Mouse (Mus musculus): ENCODE data around the gene Hccs. TPM values are rescaled to one million over a fixed set of nuclear protein-coding genes. Genes with fewer than 3 reads are reported as not detected.
A peak's percentile ranks its signal among the peaks of the same experiment; 100 is the strongest.
"Not testable (repeated sequence)": the region's sequence is repeated elsewhere in the genome, so short reads cannot be mapped to it uniquely, and the experiment has no call there.

Gene Hccs
- polyA plus RNA-seq, 1 experiment: 8.5 TPM

DNA sequence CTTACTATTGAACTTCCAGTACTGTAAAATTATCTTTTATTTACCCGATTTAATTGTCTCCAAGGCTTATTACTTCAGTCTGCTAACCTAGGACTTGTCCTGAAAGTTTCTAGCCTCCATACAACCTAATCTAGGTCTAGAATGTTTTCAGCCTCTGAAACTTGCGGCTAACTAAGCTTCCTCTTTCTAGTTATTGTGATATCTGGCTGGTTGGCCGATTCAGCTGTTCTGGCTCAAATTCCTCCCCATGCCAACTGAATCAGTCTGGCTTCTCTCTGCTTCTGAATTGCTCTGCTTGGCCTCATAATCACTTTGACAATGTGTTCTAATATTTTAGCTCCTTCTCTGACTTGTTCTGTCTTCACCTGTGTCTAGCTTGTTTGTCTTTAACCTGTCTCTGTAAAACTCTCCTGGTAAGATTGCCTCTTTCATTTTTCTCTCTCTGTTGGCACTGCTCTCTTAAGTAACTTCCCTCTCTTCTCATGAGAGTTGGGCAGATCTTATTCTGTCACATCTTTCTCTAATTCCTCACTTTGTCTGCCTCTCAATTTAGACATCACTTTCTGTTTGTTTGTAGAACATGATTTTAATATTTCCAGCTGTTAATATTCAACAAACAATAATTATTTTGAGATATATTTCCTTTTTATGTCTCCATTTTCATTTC is 5.9 kb upstream of the Hccs start:
- H3K4me2 ChIP-seq (ENCODE audit: low read depth): no peak overlapping the region
- H3K4me3 ChIP-seq: no peak overlapping the region
- H3K79me2 ChIP-seq (ENCODE audit: control insufficient read depth, insufficient read depth): no peaks in the 10 kb centered on the region
- H3K36me3 ChIP-seq (ENCODE audit: control insufficient read depth, insufficient read depth): no peaks in the 10 kb centered on the region
- H3K27me3 ChIP-seq (ENCODE audit: control insufficient read depth, insufficient read depth, insufficient read length): no peaks in the 10 kb centered on the region
- TF ChIP-seq POLR2A (IDR thresholded peaks at IDR 0.05; ENCODE audit: insufficient read length, low read depth): no peak
- TF ChIP-seq TCF12 (IDR thresholded peaks at IDR 0.05; ENCODE audit: insufficient read depth, poor library complexity, severe bottlenecking): no peak
- TF ChIP-seq E2F4 (IDR thresholded peaks at IDR 0.05; ENCODE audit: insufficient read depth): no peak
- no peak for TF ChIP-seq CEBPB (IDR thresholded peaks at IDR 0.05; ENCODE audit: insufficient read depth, poor library complexity, severe bottlenecking)
- no peak for TF ChIP-seq USF1 (IDR thresholded peaks at IDR 0.05; ENCODE audit: low read depth)
- no peak for TF ChIP-seq MAX (IDR thresholded peaks at IDR 0.05; ENCODE audit: low read depth)
- no peak overlapping the region for H3ac ChIP-seq (ENCODE audit: control insufficient read depth, insufficient read length)

DNA sequence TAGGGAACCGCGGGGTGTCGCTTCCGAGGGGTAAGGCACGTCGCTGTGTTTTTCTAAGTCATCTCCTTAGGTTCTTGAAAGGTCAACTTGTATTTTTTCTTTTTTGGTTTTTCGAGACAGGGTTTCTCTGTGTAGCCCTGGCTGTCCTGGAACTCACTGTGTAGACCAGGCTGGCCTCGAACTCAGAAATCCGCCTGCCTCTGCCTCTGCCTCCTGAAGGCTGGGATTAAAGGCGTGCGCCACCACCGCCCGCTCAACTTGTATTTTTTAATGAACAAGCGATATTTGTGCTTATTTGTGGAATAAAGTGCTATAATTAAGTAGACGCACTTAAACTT is 465 bp upstream of the Hccs start:
- H3K36me3 ChIP-seq (ENCODE audit: control insufficient read depth, insufficient read depth); H3K79me2 ChIP-seq (ENCODE audit: control insufficient read depth, insufficient read depth); H3K27me3 ChIP-seq (ENCODE audit: control insufficient read depth, insufficient read depth, insufficient read length): not testable (repeated sequence)
- H3ac ChIP-seq (ENCODE audit: control insufficient read depth, insufficient read length): peak overlapping the region; percentile 49
- peak overlapping the region; percentile 40 for H3K4me3 ChIP-seq
- H3K4me2 ChIP-seq (ENCODE audit: low read depth): peak overlapping the region; percentile 48

DNA sequence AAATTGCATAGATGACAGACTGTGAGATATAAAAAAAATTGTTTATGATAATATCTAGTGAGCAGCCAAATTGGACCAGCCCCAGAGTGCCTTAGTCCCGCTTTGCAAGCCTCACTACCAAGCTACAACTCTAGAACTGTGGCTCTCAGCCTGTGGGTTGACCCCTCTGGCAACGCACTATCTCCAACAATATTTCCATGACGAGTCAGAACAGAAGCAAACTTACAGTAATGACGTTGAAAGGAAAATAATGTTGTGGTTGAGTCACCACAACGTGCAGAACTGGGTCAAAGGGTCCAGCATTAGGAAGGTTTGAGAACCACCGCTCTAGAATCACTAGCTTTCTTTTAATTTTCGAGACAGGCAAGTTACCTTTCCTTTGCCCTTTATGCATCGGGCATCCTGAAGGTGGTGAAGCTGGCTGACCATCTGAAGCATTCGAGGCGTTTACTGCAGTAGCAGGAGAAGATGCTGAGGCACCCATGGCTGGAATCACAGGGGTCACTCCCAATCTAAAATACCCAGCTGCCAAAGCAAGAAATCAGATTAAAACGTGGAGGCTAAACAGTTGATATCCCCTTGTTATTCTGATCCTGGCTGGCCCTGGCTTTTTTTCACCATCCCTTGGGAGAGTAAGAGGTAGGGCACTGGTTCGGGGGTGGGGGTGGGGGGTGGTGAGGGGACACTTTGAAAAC is 959 bp downstream of the Hccs start:
- Histone ChIP-seq H3K4me2 (ENCODE audit: low read depth) (peak overlapping the region; percentile 75), H3K36me3 (ENCODE audit: control insufficient read depth, insufficient read depth) (peaks cover 12% of the 10 kb centered on the region), H3K27me3 (ENCODE audit: control insufficient read depth, insufficient read depth, insufficient read length) (no peaks in the 10 kb centered on the region), H3K79me2 (ENCODE audit: control insufficient read depth, insufficient read depth) (no peaks in the 10 kb centered on the region), H3K4me3 (peak overlapping the region; percentile 40), H3ac (ENCODE audit: control insufficient read depth, insufficient read length) (peak overlapping the region; percentile 49)
- TF ChIP-seq POLR2AphosphoS2 (IDR thresholded peaks at IDR 0.05; ENCODE audit: insufficient read length, low read depth) (no peak), MYOD1 (IDR thresholded peaks at IDR 0.05; ENCODE audit: control insufficient read depth in 1 of 3, insufficient read length in 2 of 3, low read depth in 2 of 3) (no peak), MYOG (IDR thresholded peaks at IDR 0.05; ENCODE audit: control insufficient read depth in 1 of 3, insufficient read depth in 1 of 3, insufficient read length in 2 of 3, low read depth in 2 of 3) (no peak), MAX (IDR thresholded peaks at IDR 0.05; ENCODE audit: low read depth) (no peak), TCF12 (IDR thresholded peaks at IDR 0.05; ENCODE audit: insufficient read depth, poor library complexity, severe bottlenecking) (no peak), REST (IDR thresholded peaks at IDR 0.05; ENCODE audit: insufficient read depth, insufficient read length) (no peak), TCF3 (IDR thresholded peaks at IDR 0.05; ENCODE audit: insufficient read length, low read depth) (no peak), POLR2A (IDR thresholded peaks at IDR 0.05; ENCODE audit: insufficient read length, low read depth) (no peak), USF1 (IDR thresholded peaks at IDR 0.05; ENCODE audit: low read depth) (no peak), SRF (IDR thresholded peaks at IDR 0.05; ENCODE audit: control insufficient read depth, insufficient read length, low read depth) (no peak), E2F4 (IDR thresholded peaks at IDR 0.05; ENCODE audit: insufficient read depth) (no peak), CEBPB (IDR thresholded peaks at IDR 0.05; ENCODE audit: insufficient read depth, poor library complexity, severe bottlenecking) (no peak)

DNA sequence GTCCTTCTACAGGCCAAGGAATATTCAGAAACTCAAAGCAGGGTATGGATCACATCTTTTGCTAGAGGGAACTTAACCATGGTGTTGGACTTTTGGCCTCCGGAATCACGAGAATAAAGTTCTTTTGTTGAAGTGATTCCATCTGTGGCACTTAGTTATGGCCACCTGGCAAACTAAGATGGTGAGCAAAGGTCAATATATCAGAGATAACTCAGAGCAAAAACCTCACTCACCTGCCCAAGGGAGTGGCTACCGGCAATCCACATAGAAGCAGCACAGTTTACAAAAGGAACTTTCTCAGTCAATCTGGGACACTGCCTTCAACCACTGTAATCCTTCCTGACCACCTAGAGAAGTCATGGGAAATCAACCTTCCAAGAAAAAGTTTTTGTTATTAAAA is 11.6 kb downstream of the Hccs start:
- Histone ChIP-seq H3K27me3 (ENCODE audit: control insufficient read depth, insufficient read depth, insufficient read length) (no peaks in the 10 kb centered on the region), H3K36me3 (ENCODE audit: control insufficient read depth, insufficient read depth) (no peaks in the 10 kb centered on the region), H3K4me3 (no peak overlapping the region), H3ac (ENCODE audit: control insufficient read depth, insufficient read length) (no peak overlapping the region), H3K79me2 (ENCODE audit: control insufficient read depth, insufficient read depth) (no peaks in the 10 kb centered on the region), H3K4me2 (ENCODE audit: low read depth) (no peak overlapping the region)
- TF ChIP-seq POLR2A (IDR thresholded peaks at IDR 0.05; ENCODE audit: insufficient read length, low read depth) (no peak), MYOG (IDR thresholded peaks at IDR 0.05; ENCODE audit: control insufficient read depth in 1 of 3, insufficient read depth in 1 of 3, insufficient read length in 2 of 3, low read depth in 2 of 3) (no peak), MYOD1 (IDR thresholded peaks at IDR 0.05; ENCODE audit: control insufficient read depth in 1 of 3, insufficient read length in 2 of 3, low read depth in 2 of 3) (no peak), E2F4 (IDR thresholded peaks at IDR 0.05; ENCODE audit: insufficient read depth) (no peak), TCF12 (IDR thresholded peaks at IDR 0.05; ENCODE audit: insufficient read depth, poor library complexity, severe bottlenecking) (no peak), SRF (IDR thresholded peaks at IDR 0.05; ENCODE audit: control insufficient read depth, insufficient read length, low read depth) (no peak), MAX (IDR thresholded peaks at IDR 0.05; ENCODE audit: low read depth) (no peak), TCF3 (IDR thresholded peaks at IDR 0.05; ENCODE audit: insufficient read length, low read depth) (no peak), REST (IDR thresholded peaks at IDR 0.05; ENCODE audit: insufficient read depth, insufficient read length) (no peak), USF1 (IDR thresholded peaks at IDR 0.05; ENCODE audit: low read depth) (no peak), POLR2AphosphoS2 (IDR thresholded peaks at IDR 0.05; ENCODE audit: insufficient read length, low read depth) (no peak), CEBPB (IDR thresholded peaks at IDR 0.05; ENCODE audit: insufficient read depth, poor library complexity, severe bottlenecking) (no peak)

DNA sequence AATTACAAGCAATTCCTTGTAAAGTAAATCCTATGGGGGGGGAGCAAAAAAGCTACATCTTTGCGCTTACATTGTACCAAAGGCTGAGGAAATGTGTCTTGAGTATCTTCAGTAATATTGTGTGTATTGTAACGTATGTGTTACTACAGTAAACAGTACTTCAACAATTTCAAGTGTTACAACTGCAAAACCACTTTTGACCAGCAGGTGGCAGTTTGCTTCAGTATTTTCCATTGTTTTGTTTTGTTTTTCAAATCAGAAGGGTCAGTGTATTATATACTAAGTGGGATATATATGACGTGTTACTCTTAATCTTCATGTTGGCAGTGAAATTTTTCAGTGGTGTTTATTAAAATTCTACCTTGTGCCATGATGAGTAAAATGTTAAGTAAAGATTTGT is 16.2 kb downstream of the Hccs start:
- no peak overlapping the region for H3K4me3 ChIP-seq
- no peaks in the 10 kb centered on the region for H3K79me2 ChIP-seq (ENCODE audit: control insufficient read depth, insufficient read depth)
- no peak for TF ChIP-seq REST (IDR thresholded peaks at IDR 0.05; ENCODE audit: insufficient read depth, insufficient read length)
- TF ChIP-seq USF1 (IDR thresholded peaks at IDR 0.05; ENCODE audit: low read depth): no peak
- no peak for TF ChIP-seq TCF12 (IDR thresholded peaks at IDR 0.05; ENCODE audit: insufficient read depth, poor library complexity, severe bottlenecking)
- TF ChIP-seq SRF (IDR thresholded peaks at IDR 0.05; ENCODE audit: control insufficient read depth, insufficient read length, low read depth): no peak
- no peak for TF ChIP-seq POLR2AphosphoS2 (IDR thresholded peaks at IDR 0.05; ENCODE audit: insufficient read length, low read depth)
- no peak for TF ChIP-seq MYOD1 (IDR thresholded peaks at IDR 0.05; ENCODE audit: control insufficient read depth in 1 of 3, insufficient read length in 2 of 3, low read depth in 2 of 3)
- TF ChIP-seq TCF3 (IDR thresholded peaks at IDR 0.05; ENCODE audit: insufficient read length, low read depth): no peak
- TF ChIP-seq E2F4 (IDR thresholded peaks at IDR 0.05; ENCODE audit: insufficient read depth): no peak
- no peak for TF ChIP-seq CEBPB (IDR thresholded peaks at IDR 0.05; ENCODE audit: insufficient read depth, poor library complexity, severe bottlenecking)
- TF ChIP-seq MAX (IDR thresholded peaks at IDR 0.05; ENCODE audit: low read depth): no peak
- no peak for TF ChIP-seq POLR2A (IDR thresholded peaks at IDR 0.05; ENCODE audit: insufficient read length, low read depth)
- no peak for TF ChIP-seq MYOG (IDR thresholded peaks at IDR 0.05; ENCODE audit: control insufficient read depth in 1 of 3, insufficient read depth in 1 of 3, insufficient read length in 2 of 3, low read depth in 2 of 3)
- no peak overlapping the region for H3ac ChIP-seq (ENCODE audit: control insufficient read depth, insufficient read length)
- no peak overlapping the region for H3K4me2 ChIP-seq (ENCODE audit: low read depth)
- H3K27me3 ChIP-seq (ENCODE audit: control insufficient read depth, insufficient read depth, insufficient read length): no peaks in the 10 kb centered on the region
- H3K36me3 ChIP-seq (ENCODE audit: control insufficient read depth, insufficient read depth): no peaks in the 10 kb centered on the region
